ENCODE assay signal across 22 mouse cellular contexts in the genomic region with DNA sequence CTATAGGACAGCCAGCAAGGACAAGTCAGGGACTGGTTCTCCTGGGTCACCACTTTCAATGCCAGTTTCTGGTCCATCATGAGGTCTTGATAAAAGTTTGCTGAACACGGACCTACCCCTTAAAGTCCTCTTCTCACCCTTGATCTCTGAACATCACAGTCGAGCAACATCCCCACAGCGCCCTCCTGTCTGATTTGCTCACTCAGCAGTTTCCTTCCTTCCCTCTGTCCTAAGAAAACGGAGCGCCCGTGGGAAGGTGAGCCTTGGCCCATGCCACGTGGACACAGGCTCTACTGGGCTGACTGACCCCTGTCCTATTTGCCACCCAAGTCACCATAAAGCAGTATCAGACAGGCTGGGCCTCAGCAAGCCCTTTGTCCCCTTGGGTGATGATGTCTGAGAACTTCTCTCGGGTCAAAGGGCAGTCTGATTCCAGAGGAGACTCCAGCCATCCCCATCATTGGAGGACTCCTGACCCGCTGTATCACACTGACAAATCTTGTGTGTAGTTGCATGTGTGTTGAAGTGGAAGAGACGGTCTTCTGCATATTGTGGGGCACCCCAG. TPM values are rescaled to one million over a fixed set of nuclear protein-coding genes. Genes with fewer than 3 reads are reported as not detected.
DNase-seq lines count a peak whose midpoint lies in the region; ATAC-seq lines count a peak whose summit lies in the region.
"Had no signal": no experiment of that assay in that cellular context is flagged by ENCODE, and none has a peak within 500 bp of the region (broad histone marks: within the 10 kb centered on the region; RNA-seq: fewer than 3 reads in every experiment).

No protein-coding gene starts in this region.

- WGBS in forebrain, embryonic 10.5 days = 85% methylated on average over 10 of the region's 10 CpGs
- WGBS in forebrain, embryonic 15.5 days = 85% methylated on average over 10 of the region's 10 CpGs
- WGBS in kidney, embryonic 16.5 days = 76% methylated on average over 10 of the region's 10 CpGs
- 80% methylated on average over 10 of the region's 10 CpGs for whole genome bisulfite sequencing in stomach, embryonic 16.5 days

- no peaks in the 10 kb centered on the region for H3K27me3 ChIP-seq in forebrain, embryonic 10.5 days (ENCODE audit: poor library complexity, severe bottlenecking)
- no peaks in the 10 kb centered on the region for H3K27me3 ChIP-seq in forebrain, embryonic 15.5 days
- H3K27me3 ChIP-seq in kidney, embryonic 16.5 days (ENCODE audit: insufficient read depth, low read length) = no peaks in the 10 kb centered on the region
- H3K27me3 ChIP-seq in stomach, embryonic 16.5 days (ENCODE audit: control insufficient read depth, insufficient read depth, low read length) = no peaks in the 10 kb centered on the region
- H3K27me3 ChIP-seq: lung, embryonic 15.5 days; neural tube, embryonic 15.5 days; Patski; stomach, embryonic 15.5 days had no signal

- H3K36me3 ChIP-seq in forebrain, embryonic 10.5 days (replicated peaks) = peaks cover 7% of the 10 kb centered on the region; the same call in 1 of the 2 replicates
- no peaks in the 10 kb centered on the region for H3K36me3 ChIP-seq in forebrain, embryonic 15.5 days
- H3K36me3 ChIP-seq in kidney, embryonic 16.5 days (ENCODE audit: insufficient read depth, low read length) = no peaks in the 10 kb centered on the region
- no peaks in the 10 kb centered on the region for H3K36me3 ChIP-seq in stomach, embryonic 16.5 days (ENCODE audit: control insufficient read depth, insufficient read depth, low read length)
- H3K36me3 ChIP-seq: lung, embryonic 15.5 days; neural tube, embryonic 15.5 days; stomach, embryonic 15.5 days had no signal

- no peak overlapping the region for H3K4me3 ChIP-seq in forebrain, embryonic 10.5 days
- H3K4me3 ChIP-seq in forebrain, embryonic 15.5 days = no peak overlapping the region
- H3K4me3 ChIP-seq in kidney, embryonic 16.5 days (ENCODE audit: low read length) = no peak overlapping the region
- no peak overlapping the region for H3K4me3 ChIP-seq in stomach, embryonic 16.5 days (replicated peaks; ENCODE audit: low read length)
- H3K4me3 ChIP-seq: erythroblast, embryonic 14.5 days; lung, embryonic 15.5 days; megakaryocyte, embryonic 14.5 days; neural tube, embryonic 15.5 days; stomach, embryonic 15.5 days had no signal

- no peak overlapping the region for H3K4me2 ChIP-seq in forebrain, embryonic 15.5 days (replicated peaks)
- no peak overlapping the region for H3K4me2 ChIP-seq in kidney, embryonic 16.5 days (replicated peaks; ENCODE audit: low read depth, low read length)
- H3K4me2 ChIP-seq in stomach, embryonic 16.5 days (ENCODE audit: low read depth, low read length) = no peak overlapping the region
- H3K4me2 ChIP-seq: lung, embryonic 15.5 days; neural tube, embryonic 15.5 days; stomach, embryonic 15.5 days had no signal

- no peak overlapping the region for H3K9ac ChIP-seq in forebrain, embryonic 15.5 days (replicated peaks)
- no peak overlapping the region for H3K9ac ChIP-seq in kidney, embryonic 16.5 days (replicated peaks; ENCODE audit: low read length)
- H3K9ac ChIP-seq in stomach, embryonic 16.5 days (ENCODE audit: low read length) = no peak overlapping the region
- H3K9ac ChIP-seq: forebrain, postnatal 0 days; lung, embryonic 15.5 days; neural tube, embryonic 15.5 days; stomach, embryonic 15.5 days had no signal

- DNase-seq in forebrain, embryonic 10.5 days (ENCODE audit: extremely low spot score, low spot score) = no peak
- peak; percentile 56 to 68 for DNase-seq in kidney, adult 8-10 months
- DNase-seq in kidney, adult 18-20 months = no peak
- DNase-seq: cerebellum, postnatal 14 days; forebrain, postnatal 0 days; liver; retina, postnatal 1 day; thymus, postnatal 25 days had no signal

- peaks cover 21% of the 10 kb centered on the region for H3K4me1 ChIP-seq in forebrain, embryonic 10.5 days
- no peaks in the 10 kb centered on the region for H3K4me1 ChIP-seq in forebrain, embryonic 15.5 days
- H3K4me1 ChIP-seq in kidney, embryonic 16.5 days (ENCODE audit: insufficient read depth, low read length) = no peaks in the 10 kb centered on the region
- H3K4me1 ChIP-seq in stomach, embryonic 16.5 days (ENCODE audit: control insufficient read depth, insufficient read depth, low read length) = 0 out of 2 replicates have a peak, but pooled peaks cover 2% of the 10 kb centered on the region
- H3K4me1 ChIP-seq: megakaryocyte, embryonic 14.5 days; neural tube, embryonic 15.5 days had no signal

- H3K27ac ChIP-seq in forebrain, embryonic 10.5 days = peak overlapping the region; percentile 33
- no peak overlapping the region for H3K27ac ChIP-seq in forebrain, embryonic 15.5 days (replicated peaks)
- no peak overlapping the region for H3K27ac ChIP-seq in kidney, embryonic 16.5 days (ENCODE audit: low read length)
- 0 out of 2 replicates have a peak overlapping the region, but pooled peaks have one; percentile 8 for H3K27ac ChIP-seq in stomach, embryonic 16.5 days (ENCODE audit: low read length)
- H3K27ac ChIP-seq: hindbrain, postnatal 0 days; lung, embryonic 15.5 days; neural tube, embryonic 15.5 days; stomach, embryonic 15.5 days had no signal

- ATAC-seq in forebrain, embryonic 15.5 days (replicated peaks) = no peak
- 0 out of 2 replicates have a peak, but pooled peaks have one; percentile 41 for ATAC-seq in kidney, embryonic 16.5 days (ENCODE audit: low FRiP score, low TSS enrichment)
- ATAC-seq in stomach, embryonic 16.5 days (ENCODE audit: insufficient read depth, low FRiP score) = peak; percentile 52; the same call in 1 of the 2 replicates
- ATAC-seq in CD4-positive, CD25-positive, alpha-beta regulatory T cell, adult 4 months = no peak
- ATAC-seq in megakaryocyte-erythroid progenitor cell, adult 5-6 weeks (replicated peaks; ENCODE audit: low FRiP score, low TSS enrichment, poor library complexity, severe bottlenecking) = no peak
- ATAC-seq: forebrain, postnatal 0 days; hindbrain, postnatal 0 days; Patski had no signal

- H3K9me3 ChIP-seq in forebrain, embryonic 10.5 days = no peaks in the 10 kb centered on the region
- H3K9me3 ChIP-seq in forebrain, embryonic 15.5 days = no peaks in the 10 kb centered on the region; the same call in 1 of the 2 replicates
- H3K9me3 ChIP-seq in kidney, embryonic 16.5 days (ENCODE audit: low read length) = no peaks in the 10 kb centered on the region
- H3K9me3 ChIP-seq in stomach, embryonic 16.5 days (replicated peaks; ENCODE audit: control insufficient read depth, low read length) = no peaks in the 10 kb centered on the region
- H3K9me3 ChIP-seq: lung, embryonic 15.5 days; neural tube, embryonic 15.5 days; stomach, embryonic 15.5 days had no signal

RNA-seq across cellular contexts. Expression of gene Mogat2, which starts 23.7 kb away (rescaled TPM):
- 35.2 and 37.7 TPM in 2 replicates for polyA plus RNA-seq in forebrain, embryonic 10.5 days (2016; fragmentation: Nextera tagmentation; extraction: Ambion mirVana)
- 1.2 and 1.7 TPM in 2 replicates for polyA plus RNA-seq in forebrain, embryonic 15.5 days (2015; fragmentation: Nextera tagmentation; extraction: Ambion mirVana)
- polyA plus RNA-seq in kidney, embryonic 16.5 days (2015; fragmentation: Nextera tagmentation; extraction: Ambion mirVana) = 12.2 and 14.9 TPM in 2 replicates
- 31.3 and 33.7 TPM in 2 replicates for polyA plus RNA-seq in stomach, embryonic 16.5 days (2015; fragmentation: Nextera tagmentation; extraction: Ambion mirVana)
- polyA plus RNA-seq in CD4-positive, CD25-positive, alpha-beta regulatory T cell, adult 4 months (2017; shearing (Covaris generic)) = not detected
- 0.27 TPM in 1 of 2 replicates, not detected in the other for total RNA-seq in megakaryocyte-erythroid progenitor cell, adult 5-6 weeks (2014; fragmentation: Nextera tagmentation)
- total RNA-seq in megakaryocyte-erythroid progenitor cell, adult 5-6 weeks (2017) = not detected in 2 replicates
- total RNA-seq: heart, postnatal 4 days; monocyte, adult 5-6 weeks had no signal
- polyA plus RNA-seq: erythroblast, embryonic 14.5 days; Patski had no signal

RNA-seq across cellular contexts. Expression of gene Dgat2, which starts 32.2 kb away (rescaled TPM):
- 12.3 and 14.8 TPM in 2 replicates for polyA plus RNA-seq in forebrain, embryonic 10.5 days (2016; fragmentation: Nextera tagmentation; extraction: Ambion mirVana)
- polyA plus RNA-seq in forebrain, embryonic 15.5 days (2015; fragmentation: Nextera tagmentation; extraction: Ambion mirVana) = 14.9 and 15.1 TPM in 2 replicates
- 41.6 and 43.4 TPM in 2 replicates for polyA plus RNA-seq in kidney, embryonic 16.5 days (2015; fragmentation: Nextera tagmentation; extraction: Ambion mirVana)
- polyA plus RNA-seq in stomach, embryonic 16.5 days (2015; fragmentation: Nextera tagmentation; extraction: Ambion mirVana) = 103 and 124 TPM in 2 replicates
- 1 to 10 TPM; 3.1 to 4.4 TPM for polyA plus RNA-seq in CD4-positive, CD25-positive, alpha-beta regulatory T cell, adult 4 months (2017; shearing (Covaris generic))
- not detected in 2 replicates for total RNA-seq in megakaryocyte-erythroid progenitor cell, adult 5-6 weeks (2014; fragmentation: Nextera tagmentation)
- 0.57 TPM in 1 of 2 replicates, not detected in the other for total RNA-seq in megakaryocyte-erythroid progenitor cell, adult 5-6 weeks (2017)

RNA-seq across cellular contexts. Expression of gene Map6, which starts 52.5 kb away (rescaled TPM):
- 14.8 and 18.0 TPM in 2 replicates for polyA plus RNA-seq in forebrain, embryonic 10.5 days (2016; fragmentation: Nextera tagmentation; extraction: Ambion mirVana)
- 77.8 and 80.9 TPM in 2 replicates for polyA plus RNA-seq in forebrain, embryonic 15.5 days (2015; fragmentation: Nextera tagmentation; extraction: Ambion mirVana)
- 1.7 and 2.1 TPM in 2 replicates for polyA plus RNA-seq in kidney, embryonic 16.5 days (2015; fragmentation: Nextera tagmentation; extraction: Ambion mirVana)
- polyA plus RNA-seq in stomach, embryonic 16.5 days (2015; fragmentation: Nextera tagmentation; extraction: Ambion mirVana) = 5.0 and 5.4 TPM in 2 replicates
- 1 to 10 TPM; 2.4 to 4.5 TPM for polyA plus RNA-seq in CD4-positive, CD25-positive, alpha-beta regulatory T cell, adult 4 months (2017; shearing (Covaris generic))
- total RNA-seq in megakaryocyte-erythroid progenitor cell, adult 5-6 weeks (2014; fragmentation: Nextera tagmentation) = not detected in 2 replicates
- not detected in 2 replicates for total RNA-seq in megakaryocyte-erythroid progenitor cell, adult 5-6 weeks (2017)
- total RNA-seq: monocyte, adult 5-6 weeks had no signal
- polyA plus RNA-seq: erythroblast, embryonic 14.5 days had no signal

Comparison
In these comparisons a context has a peak if more than half of its experiments do, and no peak if none do; other contexts are left out.
1. DNase-seq: peak in kidney, adult 8-10 months (2 of 2); none in forebrain, embryonic 10.5 days (single experiment) and kidney, adult 18-20 months (single experiment).
2. H3K27ac ChIP-seq: peak in forebrain, embryonic 10.5 days (single experiment) and stomach, embryonic 16.5 days (single experiment); none in forebrain, embryonic 15.5 days (single experiment) and kidney, embryonic 16.5 days (single experiment).
3. ATAC-seq: peak in kidney, embryonic 16.5 days (single experiment) and stomach, embryonic 16.5 days (single experiment); none in forebrain, embryonic 15.5 days (single experiment), CD4-positive, CD25-positive, alpha-beta regulatory T cell, adult 4 months (single experiment) and megakaryocyte-erythroid progenitor cell, adult 5-6 weeks (single experiment).